Mouse (Mus musculus) left cerebral cortex, adult 9 months (tissue): ENCODE measurements at regions not wholly inside any gene's neighbourhood (a gene's known extent, or its start where the extent isn't known, plus 50 kb on each side); places are given as distances from the start of the nearest gene placed in this dataset.
"Not testable (repeated sequence)": the region's sequence is repeated elsewhere in the genome, so short reads cannot be mapped to it uniquely, and the experiment has no call there.

Source experiments
- DNase-seq, 2 experiments: peaks; one replicate each; pipeline ENCODE4 v3.0.0; 2022; ENCODE audit warnings: low spot score in 2 of 2

GRCm38 (mm10) chr10:38458975-38459374 is 362.6 kb downstream of the Rfpl4b start:
- no peak for DNase-seq

DNA sequence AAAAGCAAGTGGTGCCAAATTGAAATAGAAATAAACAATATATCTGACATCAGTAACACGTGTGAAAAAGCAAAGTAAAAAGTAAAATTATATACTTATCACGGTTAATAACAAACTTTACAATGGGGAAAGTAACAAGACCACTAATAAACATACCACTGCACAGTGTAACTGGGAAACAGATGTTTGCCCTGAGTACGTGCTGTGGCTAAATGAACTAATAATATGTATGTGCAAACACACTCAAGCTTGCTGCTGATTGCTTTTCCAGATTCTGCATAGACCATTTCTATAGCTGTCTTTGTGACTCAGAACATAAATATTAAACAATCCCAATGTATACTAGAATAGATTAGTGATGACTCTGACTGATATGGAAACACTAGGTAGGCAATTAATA is 363.2 kb downstream of the Rfpl4b start:
- no peak for DNase-seq

DNA sequence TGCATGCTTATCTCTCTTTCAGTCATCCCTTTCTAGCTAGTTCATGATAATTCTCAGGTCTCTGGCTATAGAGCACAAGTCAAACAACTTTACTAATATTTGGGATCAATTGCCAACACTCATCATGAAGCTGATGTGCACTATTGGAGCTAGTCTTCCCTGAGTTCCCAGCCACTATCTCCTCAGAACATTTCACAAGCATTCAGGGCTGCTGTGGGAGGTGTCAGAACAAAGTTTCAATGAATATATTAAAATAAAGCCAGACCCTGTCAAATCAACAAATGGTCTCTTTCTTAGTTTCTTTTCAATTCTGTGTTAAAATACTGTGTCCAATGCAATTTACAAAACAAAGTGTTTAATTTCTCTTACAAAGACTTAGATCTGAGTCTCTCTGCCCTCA is 364.8 kb downstream of the Rfpl4b start:
- no peak for DNase-seq

DNA sequence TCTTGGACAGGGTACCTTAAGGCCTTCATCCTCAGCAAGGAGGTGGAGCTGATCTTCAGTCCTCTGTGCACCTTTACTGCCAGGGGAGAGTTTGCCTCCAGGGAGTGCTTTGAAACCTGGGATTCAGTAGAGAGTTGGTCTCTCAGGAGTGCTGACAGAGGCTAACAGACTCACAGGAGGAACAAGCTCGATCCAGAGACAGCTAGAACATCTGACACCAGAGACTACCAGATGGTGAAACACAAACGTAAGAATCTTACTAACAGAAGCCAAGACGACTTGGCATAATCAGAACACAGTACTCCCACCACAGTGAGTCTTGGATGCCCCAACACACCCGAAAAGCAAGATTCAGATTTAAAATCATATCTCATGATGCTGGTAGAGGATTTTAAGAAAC is 372.3 kb downstream of the Rfpl4b start:
- DNase-seq, result peak in 1 of 2 experiments; percentile 6

DNA sequence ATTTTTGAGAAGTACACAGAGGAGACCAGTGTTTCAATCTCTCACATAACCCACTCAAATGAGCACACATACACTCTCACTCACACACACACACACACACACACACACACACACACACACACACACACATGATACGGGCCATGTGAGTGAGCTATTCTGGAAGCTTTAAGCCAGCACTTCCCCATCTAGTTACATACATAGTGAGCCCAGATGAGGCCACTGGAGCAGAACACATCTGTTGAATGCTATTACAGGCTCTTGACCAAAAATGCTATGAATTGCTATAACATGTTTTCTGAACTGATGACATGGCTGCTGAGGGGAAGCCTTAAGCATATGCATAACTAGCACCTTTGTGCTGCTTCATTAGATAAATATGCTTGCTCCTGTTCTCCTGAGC is 373.9 kb downstream of the Rfpl4b start:
- DNase-seq, result no peak

GRCm38 (mm10) chr10:38447256-38447655 is 374.3 kb downstream of the Rfpl4b start:
- DNase-seq, result peak in 1 of 2 experiments; percentile 63

- DNase-seq, result no peak
Measured at GRCm38 (mm10) chr10:38439286-38439685, 382.3 kb downstream of the Rfpl4b start.

DNA sequence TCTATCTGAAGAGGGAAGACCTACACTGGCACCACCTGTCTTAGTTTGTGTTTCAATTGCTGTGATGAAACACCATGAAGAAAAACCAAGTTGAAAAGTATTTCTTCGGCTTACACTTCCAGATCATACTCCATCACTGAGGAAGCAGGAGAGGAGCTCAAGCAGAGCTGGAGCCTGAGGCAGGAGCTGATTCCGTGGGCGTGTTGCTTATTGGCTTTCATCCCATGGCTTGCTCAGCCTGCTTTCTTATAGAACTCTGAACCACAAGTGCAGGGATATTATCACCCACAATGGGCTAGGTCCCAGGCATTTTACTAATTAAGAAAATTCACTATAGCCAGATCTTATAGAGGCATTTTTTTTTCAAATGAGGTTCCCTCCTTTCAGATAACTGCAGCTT is 384.7 kb downstream of the Rfpl4b start:
- peak in 1 of 2 experiments; percentile 41 for DNase-seq

DNA sequence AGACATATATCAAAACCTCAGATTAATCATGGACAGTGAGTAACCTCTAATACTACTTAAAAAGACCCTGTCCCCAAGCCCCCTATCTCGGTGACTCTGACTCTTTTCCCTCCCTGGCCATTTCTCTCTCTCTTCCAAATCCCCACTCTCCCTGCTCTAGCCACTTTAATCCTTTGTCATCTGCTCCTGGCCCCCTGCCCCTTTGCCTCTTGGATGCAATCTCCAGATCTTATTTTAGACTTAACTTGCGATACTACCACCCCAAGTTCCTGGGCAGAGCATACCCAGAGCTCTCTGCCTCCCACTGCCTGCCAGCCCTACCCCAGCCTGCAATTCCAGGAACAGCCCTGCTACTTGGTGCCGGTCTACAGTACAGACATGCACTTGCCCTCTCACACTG is 400.0 kb downstream of the Rfpl4b start:
- DNase-seq, result no peak

DNA sequence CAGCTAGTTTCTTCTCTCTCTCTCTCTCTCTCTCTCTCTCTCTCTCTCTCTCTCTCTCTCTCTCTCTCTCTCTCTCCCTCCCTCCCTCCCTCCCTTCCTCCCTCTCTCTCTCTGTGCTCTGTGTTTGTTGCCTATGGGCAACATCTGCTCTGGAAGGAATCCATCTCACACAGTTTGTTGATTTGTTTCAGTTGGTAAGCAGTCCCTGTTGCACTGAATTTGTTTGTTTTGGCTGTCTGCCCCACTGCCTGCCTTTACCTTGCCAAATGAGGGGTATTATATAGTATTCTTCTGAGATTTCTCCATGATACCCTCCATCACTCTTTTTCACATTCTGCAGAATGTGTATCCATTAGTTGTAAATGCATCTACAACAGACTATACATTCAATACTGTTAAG is 401.8 kb downstream of the Rfpl4b start:
- DNase-seq, result no peak

DNA sequence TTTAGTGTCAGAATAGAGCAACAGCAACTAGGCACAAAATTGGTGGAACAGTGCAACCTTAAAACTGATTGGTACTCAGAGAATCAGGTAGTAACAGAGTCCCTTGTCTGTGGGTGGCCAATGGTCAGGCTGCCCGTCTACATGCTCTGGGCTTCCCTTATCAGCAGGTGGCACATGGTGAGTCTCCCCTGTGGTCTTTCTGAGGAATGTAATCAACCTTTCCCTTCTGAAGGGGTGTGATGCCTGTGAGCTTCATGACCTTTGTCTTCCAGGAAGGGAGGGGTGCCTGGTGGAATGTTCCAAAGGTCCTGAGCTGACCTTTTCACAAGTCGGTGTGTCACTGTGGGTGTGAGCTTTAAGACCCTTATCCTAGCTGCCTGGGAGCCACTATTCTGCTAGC is 438.4 kb downstream of the Rfpl4b start:
- no peak for DNase-seq

DNA sequence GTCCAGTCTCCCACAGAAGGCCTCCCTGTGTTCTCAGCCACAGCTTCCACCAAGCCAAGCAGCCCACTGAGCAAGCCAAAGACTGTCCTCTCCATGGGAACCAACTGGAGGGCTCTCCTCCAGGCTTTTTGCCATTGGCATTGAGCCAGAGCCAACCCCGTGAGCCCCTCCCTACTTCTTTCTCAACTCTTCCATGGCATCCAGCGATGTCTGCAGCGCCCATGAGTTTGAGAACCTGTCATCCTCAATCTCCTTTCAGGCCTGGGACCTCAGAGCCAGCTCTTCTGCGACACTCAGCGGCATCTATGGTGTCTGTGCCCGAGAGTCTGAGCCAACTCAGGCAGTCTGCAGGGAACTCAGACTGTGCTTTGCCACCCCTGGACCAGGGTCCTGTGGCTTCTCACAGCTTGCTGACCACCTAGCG is 439.7 kb downstream of the Rfpl4b start:
- DNase-seq, result peak in 1 of 2 experiments; percentile 2

DNA sequence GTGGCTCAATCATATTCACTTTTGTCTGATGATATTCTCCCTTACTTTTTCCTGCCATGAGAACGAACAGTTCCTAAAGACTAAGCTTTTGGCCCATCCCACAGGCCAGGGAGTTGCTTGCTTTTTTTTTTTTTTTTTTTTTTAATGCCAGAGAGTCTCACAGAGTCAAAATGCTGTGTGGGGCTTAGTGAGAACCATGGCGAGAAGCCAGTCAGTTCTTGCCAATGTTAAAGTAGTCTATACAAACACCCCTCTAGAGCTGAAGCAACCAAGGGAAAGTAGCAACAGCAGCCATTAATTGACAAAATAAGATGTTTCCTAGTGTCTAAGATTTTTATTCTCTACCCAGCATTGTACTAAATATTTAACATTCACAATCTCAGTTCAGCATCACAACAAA is 441.2 kb downstream of the Rfpl4b start:
- DNase-seq, result no peak

GRCm38 (mm10) chr10:38366776-38367175 is 454.8 kb downstream of the Rfpl4b start:
- DNase-seq, result no peak

- DNase-seq, result no peak
Measured at GRCm38 (mm10) chr10:38364876-38365275, 456.7 kb downstream of the Rfpl4b start.

- DNase-seq, result no peak
Measured at GRCm38 (mm10) chr10:38357539-38358232, 463.9 kb downstream of the Rfpl4b start.

GRCm38 (mm10) chr10:38353973-38354372 is 467.6 kb downstream of the Rfpl4b start:
- DNase-seq, result no peak

GRCm38 (mm10) chr10:38353526-38353925 is 468.1 kb downstream of the Rfpl4b start:
- no peak for DNase-seq

DNA sequence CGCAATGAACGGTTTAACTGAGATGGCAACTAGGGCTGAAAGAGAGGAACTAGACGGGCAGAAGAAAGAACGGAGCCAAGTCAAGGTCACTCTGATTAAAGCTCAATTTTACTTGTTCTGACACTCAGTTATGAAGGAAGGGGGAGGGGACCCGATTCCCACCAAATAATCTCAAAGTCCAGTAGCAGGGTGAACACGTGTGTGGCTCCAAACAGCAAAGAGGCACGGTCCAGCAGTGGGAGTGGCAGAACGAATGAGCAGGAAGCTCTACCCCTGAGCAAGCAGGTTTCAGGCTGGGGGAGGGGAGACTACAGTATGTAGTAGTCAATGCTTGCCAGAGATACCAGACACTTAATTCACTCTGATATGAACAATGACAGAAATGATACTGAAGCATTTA is 474.6 kb downstream of the Rfpl4b start:
- not testable (repeated sequence) for DNase-seq

DNA sequence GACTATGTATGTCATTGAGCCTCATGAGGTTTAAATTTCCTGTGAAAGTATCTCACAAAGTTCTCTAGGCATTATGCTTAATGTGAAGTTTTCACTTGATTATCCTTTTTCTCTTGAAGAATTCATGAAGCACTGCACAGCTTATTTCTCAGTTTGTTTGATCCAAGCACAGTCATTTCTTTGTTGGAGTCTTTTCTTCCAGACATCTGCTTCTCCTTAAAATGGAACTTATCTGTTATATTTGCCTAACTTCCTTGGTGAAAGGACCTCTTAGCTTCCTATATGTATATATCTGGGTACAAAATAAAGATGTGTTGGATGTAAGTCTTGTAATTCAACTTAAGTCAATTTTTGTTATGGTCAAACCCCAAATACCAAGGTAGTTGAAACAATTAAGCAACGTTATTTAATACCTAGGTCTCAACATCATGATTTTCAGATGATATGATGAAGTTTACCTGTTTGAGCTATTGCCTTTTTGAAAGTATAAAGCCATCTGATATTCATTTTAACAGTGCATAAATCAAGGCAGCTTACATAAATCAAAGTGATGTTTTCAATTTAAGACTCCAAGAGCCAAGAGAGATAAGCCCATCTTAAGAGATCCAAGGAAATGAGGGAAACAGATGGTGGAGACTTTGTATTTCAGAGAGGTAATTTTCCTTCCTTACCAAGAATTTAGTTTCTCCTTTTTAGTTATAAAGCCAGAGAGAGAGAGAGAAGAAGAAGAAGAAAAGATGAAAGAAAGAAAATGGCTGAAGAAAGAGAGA is 481.0 kb downstream of the Rfpl4b start:
- no peak for DNase-seq

- no peak for DNase-seq
Measured at GRCm38 (mm10) chr10:38308716-38309392, 512.7 kb downstream of the Rfpl4b start.

DNA sequence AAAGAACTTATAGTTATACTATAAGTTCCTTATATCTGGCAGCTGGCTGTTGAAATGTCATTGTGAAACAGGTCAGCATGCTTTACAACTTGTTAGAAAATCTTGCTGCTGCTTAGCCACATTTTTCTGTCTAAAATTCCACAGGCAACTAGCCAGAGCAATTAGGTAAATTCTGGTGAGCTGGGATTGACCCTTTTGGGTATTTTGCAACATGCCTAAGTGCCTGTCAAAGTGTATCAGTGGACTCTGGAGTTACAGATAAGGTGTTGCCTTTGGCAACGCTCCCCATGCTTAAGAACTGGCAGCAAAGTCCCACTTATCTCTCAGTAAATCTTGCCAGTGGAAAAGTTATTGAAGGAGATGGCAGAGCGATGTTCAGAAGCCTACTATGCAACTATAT is 525.9 kb downstream of the Rfpl4b start:
- no peak for DNase-seq
